Mouse (Mus musculus) embryonic stem cell, embryonic (primary cell): ENCODE measurements at regions not wholly inside any gene's neighbourhood (a gene's known extent, or its start where the extent isn't known, plus 50 kb on each side); places are given as distances from the start of the nearest gene placed in this dataset.

ENCODE experiments used
- CTCF ChIA-PET, 4 experiments: fragments of 300-600 bp in 2 of 4; fragments of 350-600 bp in 2 of 4; sonication (Branson Sonifier 250); formaldehyde crosslinking; loops; one replicate each; lab custom pipeline; 2022; ENCODE audit warnings: inconsistent platforms in 2 of 4; lab: Charles Lee
- POLR2A ChIA-PET, 4 experiments: fragments of 300-600 bp in 2 of 4; fragments of 350-600 bp in 2 of 4; sonication (Branson Sonifier 250); formaldehyde crosslinking; loops; one replicate each; lab custom pipeline; 2022; ENCODE audit warnings: antibody characterized with exemption in 4 of 4, inconsistent platforms in 1 of 4; lab: Charles Lee

GRCm38 (mm10) chr6:17157270-17157669, 92.3 kb downstream of the Tes start:
- CTCF ChIA-PET: no interaction called here
- POLR2A ChIA-PET: no interaction called here

- CTCF ChIA-PET: no interaction called here
- POLR2A ChIA-PET: no interaction called here
These were observed 105.2 kb downstream of the Tes start for GRCm38 (mm10) chr6:17169971-17170781.

- POLR2A ChIA-PET: no interaction called here
- CTCF ChIA-PET: no interaction called here
These were observed 105.9 kb downstream of the Tes start for GRCm38 (mm10) chr6:17170782-17171272.

- POLR2A ChIA-PET: no interaction called here
- CTCF ChIA-PET: interaction anchor here in 1 of 4 experiments (0.5 kb wide), 1 partner anchor 66 kb away, joined by 3 read pairs; no protein-coding TSS in a partner anchor
These were observed 106.5 kb downstream of the Tes start for GRCm38 (mm10) chr6:17171273-17172011.

DNA sequence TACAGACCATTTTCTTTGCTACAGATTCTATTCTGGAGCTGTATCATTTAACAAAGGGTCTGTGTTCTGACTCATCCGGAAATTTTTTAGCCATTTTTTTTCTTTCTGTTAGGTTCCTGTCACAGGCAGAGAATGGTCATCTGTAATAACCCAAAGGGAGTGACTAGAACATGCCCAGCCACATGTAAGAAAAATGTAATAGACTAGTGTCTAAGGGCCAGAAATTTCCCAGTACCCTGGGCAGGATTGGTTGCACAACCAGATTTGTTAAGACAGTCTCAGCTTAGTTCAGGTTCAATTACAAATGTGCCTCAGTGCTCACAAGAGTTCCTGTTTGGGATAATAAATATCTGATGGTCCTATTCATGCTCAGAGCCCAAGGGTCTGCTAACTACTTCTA, 107.1 kb downstream of the Tes start:
- ChIA-PET CTCF (interaction anchor here in 1 of 4 experiments (0.5 kb wide), 1 partner anchor 66 kb away, joined by 3 read pairs; no protein-coding TSS in a partner anchor), POLR2A (no interaction called here)

DNA sequence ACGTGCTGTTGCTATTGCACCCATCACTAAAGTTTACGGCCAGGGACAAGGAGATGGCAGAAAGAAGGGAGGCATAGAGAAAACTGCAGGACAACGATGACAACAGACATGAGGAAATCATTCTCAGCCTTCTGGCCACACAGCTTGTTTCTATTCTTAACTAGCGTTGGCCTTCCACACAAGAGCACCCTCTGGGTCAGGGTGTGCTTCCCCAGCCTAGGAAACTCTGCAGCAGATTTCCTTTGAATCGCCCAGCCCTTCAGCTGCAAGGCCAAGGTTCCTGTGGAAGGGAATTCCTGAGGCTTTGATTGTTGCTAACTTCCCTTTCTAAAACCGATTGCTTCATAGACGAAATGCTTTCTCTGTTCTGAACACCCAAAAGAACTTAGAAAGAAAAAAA, 103.8 kb upstream of the Cav2 start:
- CTCF ChIA-PET: no interaction called here
- POLR2A ChIA-PET: no interaction called here

GRCm38 (mm10) chr6:17179476-17179875, 101.5 kb upstream of the Cav2 start:
- ChIA-PET POLR2A (no interaction called here), CTCF (no interaction called here)

DNA sequence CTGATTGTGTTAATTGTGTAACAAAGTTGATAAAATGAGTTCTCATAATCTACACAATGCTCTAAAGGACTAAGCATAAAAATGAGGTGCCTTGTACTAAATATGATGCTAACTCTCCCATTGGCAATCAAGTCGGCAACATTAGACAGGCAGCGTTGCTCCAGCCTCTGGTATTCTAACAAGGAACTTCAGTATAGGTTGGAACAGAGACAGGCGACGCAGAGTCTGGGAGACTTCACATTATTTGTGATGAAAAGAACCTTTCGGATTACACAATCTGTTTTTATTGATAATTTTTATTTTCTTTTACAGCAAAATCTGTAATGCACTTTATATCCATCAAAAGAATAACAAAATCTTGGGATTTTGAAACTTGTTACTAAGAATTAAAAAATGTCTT, 94.4 kb upstream of the Cav2 start:
- CTCF ChIA-PET: no interaction called here
- POLR2A ChIA-PET: no interaction called here

DNA sequence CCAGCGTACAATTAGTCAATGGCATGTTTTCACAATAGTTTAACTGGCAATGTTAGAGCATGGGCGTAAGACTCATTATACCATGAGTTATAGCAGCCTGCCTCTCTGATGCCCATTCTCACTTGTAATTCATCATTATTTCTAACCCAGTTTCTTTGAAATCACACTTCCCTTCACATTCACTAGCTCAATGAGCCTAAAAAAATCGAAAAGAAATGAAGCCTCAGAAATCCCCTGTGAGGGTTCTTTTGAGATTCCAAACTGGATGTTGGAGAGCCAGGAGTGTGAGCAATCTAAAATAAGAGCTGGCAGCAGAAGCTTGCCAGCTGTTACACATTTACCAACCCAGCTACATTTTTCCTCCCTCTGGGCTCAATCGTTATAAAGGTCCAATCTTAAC, 93.9 kb upstream of the Cav2 start:
- CTCF ChIA-PET: no interaction called here
- POLR2A ChIA-PET: no interaction called here

- ChIA-PET POLR2A (no interaction called here), CTCF (interaction anchor here in 1 of 4 experiments (0.5 kb wide), 1 partner anchor 493 kb away, joined by 3 read pairs; no protein-coding TSS in a partner anchor)
These were observed 85.4 kb upstream of the Cav2 start for GRCm38 (mm10) chr6:17195538-17195937.

- CTCF ChIA-PET: no interaction called here
- POLR2A ChIA-PET: no interaction called here
These were observed 83.1 kb upstream of the Cav2 start for GRCm38 (mm10) chr6:17197728-17198397.

GRCm38 (mm10) chr6:17198876-17199275, 82.1 kb upstream of the Cav2 start:
- ChIA-PET POLR2A (no interaction called here), CTCF (interaction anchor here in 1 of 4 experiments (0.5 kb wide), 1 partner anchor 143 kb away, joined by 5 read pairs; no protein-coding TSS in a partner anchor)

GRCm38 (mm10) chr6:17201916-17202636, 78.9 kb upstream of the Cav2 start:
- CTCF ChIA-PET: interaction anchor here in 1 of 4 experiments (0.7 kb wide), 1 partner anchor 149 kb away, joined by 13 read pairs; no protein-coding TSS in a partner anchor
- POLR2A ChIA-PET: no interaction called here

- ChIA-PET CTCF (no interaction called here), POLR2A (no interaction called here)
These were observed 77.7 kb upstream of the Cav2 start for GRCm38 (mm10) chr6:17203302-17203701.

- CTCF ChIA-PET: no interaction called here
- POLR2A ChIA-PET: interaction anchor here in 1 of 4 experiments (0.6 kb wide), 1 partner anchor 10 kb away, joined by 4 read pairs; no protein-coding TSS in a partner anchor
These were observed 76.9 kb upstream of the Cav2 start for GRCm38 (mm10) chr6:17203900-17204686.

- CTCF ChIA-PET: no interaction called here
- POLR2A ChIA-PET: no interaction called here
These were observed 74.1 kb upstream of the Cav2 start for GRCm38 (mm10) chr6:17206932-17207331.

- ChIA-PET POLR2A (no interaction called here), CTCF (no interaction called here)
These were observed 71.2 kb upstream of the Cav2 start for GRCm38 (mm10) chr6:17209792-17210191.

GRCm38 (mm10) chr6:17211346-17211745, 69.6 kb upstream of the Cav2 start:
- POLR2A ChIA-PET: interaction anchor here in 1 of 4 experiments (0.7 to 1.0 kb wide), 2 partner anchors 16 to 276 kb away, joined by 4 to 5 read pairs; no protein-coding TSS in a partner anchor
- CTCF ChIA-PET: no interaction called here
